In genomic region chr11:67820221-67820620, GRCm38 (mm10) we compare ENCODE assay signal across 8 mouse cellular contexts. TPM values are rescaled to one million over a fixed set of nuclear protein-coding genes. Genes with fewer than 3 reads are reported as not detected.
A peak's percentile ranks its signal among the peaks of the same experiment; 100 is the strongest.
DNase-seq lines count a peak whose midpoint lies in the region; ATAC-seq and TF ChIP-seq lines count a peak whose summit lies in the region.

No protein-coding gene starts in this region.

- H3K27ac ChIP-seq in midbrain, embryonic 11.5 days (ENCODE audit: low read depth, low read length): no peak overlapping the region
- H3K27ac ChIP-seq in midbrain, embryonic 13.5 days: no peak overlapping the region
- H3K27ac ChIP-seq in intestine, embryonic 14.5 days (ENCODE audit: low read depth): no peak overlapping the region

- H3K36me3 ChIP-seq in midbrain, embryonic 11.5 days (ENCODE audit: control insufficient read depth, insufficient read depth, low read length): no peaks in the 10 kb centered on the region
- no peaks in the 10 kb centered on the region for H3K36me3 ChIP-seq in midbrain, embryonic 13.5 days
- H3K36me3 ChIP-seq in intestine, embryonic 14.5 days (ENCODE audit: control insufficient read depth, insufficient read depth, low read length): no peaks in the 10 kb centered on the region

- H3K4me3 ChIP-seq in midbrain, embryonic 11.5 days (ENCODE audit: low read depth, low read length): no peak overlapping the region
- no peak overlapping the region for H3K4me3 ChIP-seq in midbrain, embryonic 13.5 days (replicated peaks)
- no peak overlapping the region for H3K4me3 ChIP-seq in intestine, embryonic 14.5 days (ENCODE audit: low read depth, low read length)
- no peak overlapping the region for H3K4me3 ChIP-seq in lung, adult 2 months (replicated peaks; ENCODE audit: extremely low read depth, low read depth, low read length)

- 28% methylated on average over 4 of the region's 4 CpGs for WGBS in midbrain, embryonic 11.5 days
- WGBS in midbrain, embryonic 13.5 days: 27% methylated on average over 4 of the region's 4 CpGs
- 25% methylated on average over 4 of the region's 4 CpGs for WGBS in intestine, embryonic 14.5 days
- 32% methylated on average over 4 of the region's 4 CpGs for WGBS in lung, adult 2 months

- no peak for ATAC-seq in midbrain, embryonic 11.5 days (ENCODE audit: low FRiP score)
- ATAC-seq in midbrain, embryonic 13.5 days: no peak
- ATAC-seq in intestine, embryonic 14.5 days (replicated peaks; ENCODE audit: low FRiP score, low TSS enrichment, low read depth): 0 out of 2 replicates have a peak, but pooled peaks have one; percentile 19

- H3K9ac ChIP-seq in midbrain, embryonic 11.5 days (ENCODE audit: low read length): no peak overlapping the region
- H3K9ac ChIP-seq in midbrain, embryonic 13.5 days (replicated peaks): no peak overlapping the region
- no peak overlapping the region for H3K9ac ChIP-seq in intestine, embryonic 14.5 days (ENCODE audit: low read length)

- peak; percentile 52 to 70 for DNase-seq in cerebellum, postnatal 14 days
- no peak for DNase-seq in cerebellum, adult 9-10 months
- peak; percentile 85 for DNase-seq in midbrain, embryonic 11.5 days (ENCODE audit: low spot score, missing footprints)
- DNase-seq in embryo, embryonic 10 days (ENCODE audit: low spot score): peak; percentile 81
- DNase-seq in intestine, embryonic 14.5 days (ENCODE audit: low spot score): peak; percentile 72
- peak; percentile 55 for DNase-seq in lung, adult 2 months
- peak; percentile 4 for DNase-seq in thymus, postnatal 0 days (ENCODE audit: low spot score)

- H3K4me2 ChIP-seq in midbrain, embryonic 11.5 days: no peak overlapping the region
- no peak overlapping the region for H3K4me2 ChIP-seq in midbrain, embryonic 13.5 days (replicated peaks)
- no peak overlapping the region for H3K4me2 ChIP-seq in intestine, embryonic 14.5 days (ENCODE audit: low read length)

- TF ChIP-seq CTCF in lung, adult 2 months (IDR thresholded peaks at IDR 0.05; ENCODE audit: insufficient read depth, low read length): peak; percentile 62

- no peaks in the 10 kb centered on the region for H3K4me1 ChIP-seq in midbrain, embryonic 11.5 days (ENCODE audit: control insufficient read depth, insufficient read depth, low read length)
- H3K4me1 ChIP-seq in midbrain, embryonic 13.5 days (replicated peaks): 0 out of 2 replicates have a peak, but pooled peaks cover 3% of the 10 kb centered on the region
- H3K4me1 ChIP-seq in intestine, embryonic 14.5 days (replicated peaks; ENCODE audit: control insufficient read depth, insufficient read depth, low read length): no peaks in the 10 kb centered on the region
- no peaks in the 10 kb centered on the region for H3K4me1 ChIP-seq in lung, adult 2 months (ENCODE audit: control insufficient read depth, insufficient read depth, low read length)

- TF ChIP-seq POLR2A in lung, adult 2 months (IDR thresholded peaks at IDR 0.05; ENCODE audit: borderline replicate concordance, extremely low read depth, low read depth, low read length): no peak

- no peaks in the 10 kb centered on the region for H3K9me3 ChIP-seq in midbrain, embryonic 11.5 days (ENCODE audit: control insufficient read depth, low read length)
- H3K9me3 ChIP-seq in midbrain, embryonic 13.5 days: no peaks in the 10 kb centered on the region
- H3K9me3 ChIP-seq in intestine, embryonic 14.5 days (ENCODE audit: control insufficient read depth, low read length): no peaks in the 10 kb centered on the region

- H3K27me3 ChIP-seq in midbrain, embryonic 11.5 days (ENCODE audit: control insufficient read depth, insufficient read depth, low read length): no peaks in the 10 kb centered on the region
- H3K27me3 ChIP-seq in midbrain, embryonic 13.5 days: no peaks in the 10 kb centered on the region
- H3K27me3 ChIP-seq in intestine, embryonic 14.5 days (replicated peaks; ENCODE audit: control insufficient read depth, insufficient read depth, low read length): no peaks in the 10 kb centered on the region

RNA-seq across cellular contexts. Expression of gene Dhrs7c, which starts 22.2 kb away (rescaled TPM):
- not detected in 2 replicates for polyA plus RNA-seq in midbrain, embryonic 11.5 days (2014; fragmentation: Nextera tagmentation; extraction: Ambion mirVana)
- not detected in 2 replicates for polyA plus RNA-seq in midbrain, embryonic 13.5 days (2015; fragmentation: Nextera tagmentation; extraction: Ambion mirVana)
- polyA plus RNA-seq in intestine, embryonic 14.5 days (2014; fragmentation: Nextera tagmentation; extraction: Ambion mirVana): not detected in 2 replicates
- 2.5 and 7.9 TPM in 2 replicates for polyA plus RNA-seq in lung, adult 2 months (2012; rRNA removed)
- polyA plus RNA-seq in thymus, postnatal 0 days (2015; fragmentation: Nextera tagmentation; extraction: Ambion mirVana): 0.34 and 0.57 TPM in 2 replicates

RNA-seq across cellular contexts. Expression of gene Gsg1l2, which starts 45.8 kb away (rescaled TPM):
- polyA plus RNA-seq in midbrain, embryonic 11.5 days (2014; fragmentation: Nextera tagmentation; extraction: Ambion mirVana): not detected in 2 replicates
- not detected in 2 replicates for polyA plus RNA-seq in midbrain, embryonic 13.5 days (2015; fragmentation: Nextera tagmentation; extraction: Ambion mirVana)
- polyA plus RNA-seq in intestine, embryonic 14.5 days (2014; fragmentation: Nextera tagmentation; extraction: Ambion mirVana): 0.26 and 0.51 TPM in 2 replicates
- polyA plus RNA-seq in lung, adult 2 months (2012; rRNA removed): not detected in 2 replicates
- not detected in 2 replicates for polyA plus RNA-seq in thymus, postnatal 0 days (2015; fragmentation: Nextera tagmentation; extraction: Ambion mirVana)

RNA-seq across cellular contexts. Expression of gene Glp2r, which starts 49.3 kb away (rescaled TPM):
- polyA plus RNA-seq in midbrain, embryonic 11.5 days (2014; fragmentation: Nextera tagmentation; extraction: Ambion mirVana): not detected in 2 replicates
- not detected in 2 replicates for polyA plus RNA-seq in midbrain, embryonic 13.5 days (2015; fragmentation: Nextera tagmentation; extraction: Ambion mirVana)
- polyA plus RNA-seq in intestine, embryonic 14.5 days (2014; fragmentation: Nextera tagmentation; extraction: Ambion mirVana): 2.7 and 3.6 TPM in 2 replicates
- polyA plus RNA-seq in lung, adult 2 months (2012; rRNA removed): not detected in 2 replicates
- polyA plus RNA-seq in thymus, postnatal 0 days (2015; fragmentation: Nextera tagmentation; extraction: Ambion mirVana): 0.03 TPM in 1 of 2 replicates, not detected in the other
